Mouse (Mus musculus) kidney, adult 2 months (tissue): ENCODE results near the gene Olfr1358.

ENCODE experiments used
- CTCF ChIP-seq: fragments of 200-500 bp; conservative IDR thresholded peaks from 2 replicates; pipeline ENCODE4 v1.5.1; 2011; ENCODE audit warnings: low read depth, mild to moderate bottlenecking, control low read depth, low read length, moderate library complexity, mixed read lengths; ENCODE audit not compliant: insufficient read depth, insufficient read length
- POLR2A ChIP-seq: fragments of 200-500 bp; IDR thresholded peaks from one replicate; pipeline ENCODE4 v1.6.1; 2011; ENCODE audit warnings: low read depth, low read length, control low read depth

DNA sequence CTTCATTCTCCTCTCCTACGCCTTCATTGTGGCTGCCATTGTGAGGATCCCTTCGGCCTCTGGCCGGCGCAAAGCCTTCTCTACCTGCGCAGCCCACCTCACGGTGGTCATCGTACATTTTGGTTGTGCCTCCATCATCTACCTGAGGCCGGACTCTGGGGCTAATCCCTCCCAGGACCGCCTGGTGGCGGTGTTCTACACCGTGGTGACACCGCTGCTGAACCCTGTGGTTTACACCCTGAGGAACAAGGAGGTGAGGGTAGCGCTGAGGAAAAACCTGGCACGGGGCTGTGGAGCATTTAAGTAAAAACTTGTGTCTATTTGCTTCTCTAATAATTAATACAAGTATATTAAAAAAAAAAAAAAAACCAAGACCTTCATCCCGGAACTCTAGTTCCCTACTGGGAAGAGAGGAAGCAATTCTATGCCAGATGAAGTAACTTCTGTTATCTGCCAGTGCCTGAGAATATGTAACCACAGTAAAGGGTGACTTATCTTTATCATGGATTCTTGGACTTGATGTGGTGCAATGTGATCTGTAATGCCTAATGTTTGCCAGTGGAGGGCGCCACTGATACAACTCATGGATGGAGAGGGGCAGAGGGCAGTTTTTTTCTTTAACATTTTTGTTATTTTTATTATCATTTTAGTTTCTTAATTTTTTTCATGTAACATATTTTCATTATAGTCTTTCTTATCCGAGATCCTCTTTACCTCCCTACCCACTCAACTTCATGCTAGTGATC, 3.2 kb downstream of the Olfr1358 start:
- TF ChIP-seq CTCF (peak; percentile 50), POLR2A (no peak)
